Mouse (Mus musculus) MEL-GATA-1-ER (cell line): Measurements from ENCODE around the gene Tmco4.

Experiments
- DNase-seq: peaks from one replicate; pipeline ENCODE4 v3.0.0-alpha.2; 2012; ENCODE audit warnings: low read depth; ENCODE audit errors: extremely low read depth

Tmco4 gene

DNA sequence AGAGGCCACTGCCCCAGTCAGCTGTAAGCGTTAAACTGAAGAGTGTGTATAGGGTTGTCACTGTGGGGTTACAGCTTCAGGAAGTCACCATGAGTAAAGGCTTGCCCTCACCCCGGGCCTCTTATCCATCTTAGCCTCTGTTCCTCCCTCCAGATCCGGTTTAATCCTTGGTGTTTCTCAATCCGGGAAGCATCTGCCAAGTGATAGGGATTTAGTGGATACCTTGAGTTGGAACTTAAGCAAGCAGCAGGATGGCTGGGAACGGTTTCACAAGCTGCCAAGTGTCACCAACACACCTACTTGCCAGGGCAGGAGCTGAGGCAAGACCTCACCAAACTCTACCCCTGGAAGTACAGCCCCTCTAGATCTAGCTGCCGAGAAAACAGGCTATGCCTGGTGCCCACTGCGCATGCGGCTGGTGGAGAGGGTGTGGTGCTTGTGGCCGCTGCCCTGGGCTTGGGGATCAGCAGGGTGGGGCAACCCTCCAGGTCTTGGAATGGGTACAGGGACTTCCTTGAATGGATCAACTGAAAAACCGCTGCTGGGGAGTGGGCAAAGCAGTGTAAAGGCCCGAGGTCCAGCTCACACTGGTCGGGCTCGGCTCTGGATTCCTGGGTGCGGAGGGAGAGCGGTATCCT lies 117.7 kb downstream of the Tmco4 start:
- DNase-seq, result no peak

DNA sequence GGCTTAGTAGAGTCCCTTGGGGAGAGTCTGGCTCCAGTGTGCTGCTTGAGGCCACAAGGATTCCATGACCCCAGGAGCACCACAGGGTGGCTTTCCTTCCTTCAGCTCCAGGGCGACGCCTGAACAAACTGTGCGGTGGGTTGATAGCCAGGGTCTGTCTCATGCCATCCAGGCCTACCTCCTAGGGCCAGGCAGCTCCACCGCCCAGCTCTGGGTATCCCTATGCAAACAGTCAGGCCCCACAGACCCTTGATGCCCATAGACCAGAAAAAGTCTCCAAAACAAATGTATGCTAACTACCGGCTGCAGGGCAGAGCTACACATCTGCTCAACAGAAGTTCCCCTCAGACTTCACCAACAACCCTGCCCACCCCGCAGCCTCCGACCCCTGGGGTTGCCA lies 118.4 kb downstream of the Tmco4 start:
- DNase-seq, result no peak

DNA sequence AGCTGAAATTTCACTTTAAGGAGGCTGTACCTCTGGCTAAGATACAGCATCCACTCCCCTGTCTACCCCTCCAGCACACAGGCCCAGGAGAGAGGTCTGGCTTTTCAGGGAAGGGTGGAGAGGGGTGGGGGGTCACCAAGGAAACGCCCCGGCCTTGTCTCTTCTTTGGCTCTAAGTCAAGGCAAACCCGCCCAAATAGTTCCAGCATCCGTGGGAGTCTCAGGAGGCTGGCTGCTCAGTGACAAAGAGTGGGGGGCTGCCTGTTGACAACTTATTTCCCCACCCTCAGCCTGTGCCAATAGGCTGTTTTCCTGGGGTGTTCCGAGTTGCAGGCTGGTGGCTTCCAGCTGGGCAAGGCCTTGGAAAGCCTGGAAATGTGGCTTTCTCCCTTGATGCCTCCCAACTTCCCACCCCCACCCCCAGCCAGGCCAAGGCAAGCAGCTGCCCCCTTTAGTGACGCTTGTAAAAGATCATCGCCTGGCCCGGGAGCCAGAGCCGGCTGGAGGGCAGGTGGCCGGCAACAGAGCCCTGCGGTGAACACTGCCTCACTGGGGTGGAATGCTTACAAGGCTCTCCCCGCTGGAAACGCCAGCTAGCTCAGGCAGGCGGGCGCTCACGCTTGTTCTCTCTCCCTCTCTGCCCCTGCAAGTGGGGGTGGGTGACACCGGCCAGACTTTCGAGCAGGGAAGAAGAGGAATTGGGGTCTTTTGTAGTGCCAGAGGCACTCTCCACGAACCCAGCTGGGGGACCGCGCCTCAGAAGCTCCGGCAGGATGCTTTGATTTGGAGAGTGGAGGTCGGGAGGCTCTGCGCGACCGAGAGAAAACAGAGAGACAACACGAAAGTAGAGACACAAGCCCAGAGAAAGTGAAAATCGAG lies 119.0 kb downstream of the Tmco4 start:
- no peak for DNase-seq

DNA sequence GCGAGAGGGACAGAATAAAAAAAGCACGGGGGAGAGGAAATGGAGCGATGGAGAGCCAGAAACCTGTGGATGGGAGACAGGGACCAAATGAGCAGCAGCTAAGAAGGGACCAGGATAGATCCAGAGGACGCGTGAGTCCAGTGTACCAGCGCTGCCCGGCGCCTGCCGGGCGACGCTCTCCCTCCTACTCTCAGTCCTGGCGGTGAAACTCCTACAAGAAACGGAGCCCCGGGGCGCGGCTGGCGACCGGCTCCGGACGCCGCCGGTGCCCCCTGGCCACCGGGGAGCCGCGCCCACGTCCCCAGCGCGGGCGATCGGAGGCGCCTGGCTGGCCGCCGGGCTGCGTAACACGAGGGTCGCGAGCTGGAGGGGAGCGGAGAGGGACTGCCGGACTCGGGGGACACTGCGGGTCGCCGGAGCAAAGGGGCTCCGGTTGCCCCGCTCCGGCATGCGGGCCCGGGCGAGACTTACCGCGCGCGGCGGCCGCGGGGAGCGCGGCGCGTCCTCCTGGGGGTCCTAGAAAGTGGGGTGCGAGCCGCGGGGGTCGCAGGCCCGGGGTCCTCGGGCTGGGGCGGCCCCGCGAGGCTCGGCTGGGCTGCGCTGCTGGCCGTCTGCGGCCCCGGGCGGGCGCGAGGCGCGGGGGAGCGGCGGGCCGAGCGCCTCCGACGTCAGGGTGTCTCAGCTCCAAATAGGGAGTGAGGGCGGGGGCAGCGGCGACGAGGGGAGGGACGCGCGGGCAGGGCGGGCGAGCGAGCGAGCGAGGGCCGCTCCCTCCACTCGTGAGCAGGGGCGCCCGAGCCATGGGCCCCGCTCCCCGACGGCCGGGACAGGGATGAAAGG lies 119.9 kb downstream of the Tmco4 start, which contains the start of gene Nbl1:
TSS of gene Nbl1 (minus strand) at position 638 of the 840 bp plus-strand sequence.
- no peak for DNase-seq

DNA sequence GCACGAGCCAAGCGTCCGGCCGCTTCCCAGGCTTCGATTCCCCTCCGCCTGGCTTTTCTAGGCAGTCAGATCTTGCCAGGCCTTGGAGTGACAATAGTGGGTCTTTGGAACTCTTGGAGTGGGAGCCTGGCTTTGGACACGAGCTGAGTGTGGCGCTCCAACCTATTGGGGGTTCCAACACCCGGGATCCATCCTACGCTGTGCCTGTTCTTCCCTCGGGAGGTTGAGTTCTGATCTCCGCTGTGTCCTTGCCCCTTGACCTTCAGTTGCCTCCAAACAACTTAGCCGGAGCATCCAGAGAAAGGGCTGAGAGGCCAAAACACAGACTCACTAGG lies 120.5 kb downstream of the Tmco4 start:
- no peak for DNase-seq

DNA sequence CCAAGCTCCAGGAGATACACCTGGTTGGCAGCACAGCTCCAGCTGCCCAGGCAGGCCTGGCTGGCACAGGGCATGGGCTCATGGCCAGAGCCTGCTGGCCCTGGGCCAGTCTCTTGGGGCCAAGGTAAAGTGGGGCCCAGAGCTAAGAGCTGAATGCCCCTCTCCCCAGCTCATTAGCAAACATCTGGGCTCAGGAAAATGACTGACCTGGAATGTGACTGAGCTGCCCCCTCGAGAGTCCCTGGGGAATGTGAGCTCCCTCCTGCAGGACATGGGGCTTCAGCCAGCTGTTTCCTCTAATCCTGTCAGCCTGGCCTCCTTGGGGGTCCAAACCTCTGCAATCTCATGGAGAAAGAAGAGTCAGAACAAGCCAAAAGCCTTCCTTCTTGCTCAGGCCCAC lies 122.7 kb downstream of the Tmco4 start:
- DNase-seq, result no peak

DNA sequence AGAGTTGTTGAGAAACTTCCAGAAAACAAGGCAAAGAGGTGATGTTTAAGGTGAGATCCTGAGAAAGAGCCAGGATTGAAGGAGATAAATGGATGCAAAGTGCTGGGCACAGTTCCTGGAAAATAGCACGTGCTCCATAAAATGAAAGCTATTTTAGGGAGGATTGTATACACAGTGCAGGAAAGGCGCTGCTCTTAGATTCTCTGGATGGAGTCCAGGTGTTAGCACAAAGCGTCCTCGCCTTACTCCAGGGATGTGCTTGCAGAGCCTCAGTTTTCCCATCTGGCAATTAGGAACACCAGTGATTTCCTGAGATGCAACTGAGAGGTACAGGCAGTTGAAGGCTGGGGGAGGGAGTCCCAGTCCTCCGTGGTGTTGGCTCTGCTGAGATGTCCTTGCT lies 123.5 kb downstream of the Tmco4 start:
- DNase-seq, result no peak

DNA sequence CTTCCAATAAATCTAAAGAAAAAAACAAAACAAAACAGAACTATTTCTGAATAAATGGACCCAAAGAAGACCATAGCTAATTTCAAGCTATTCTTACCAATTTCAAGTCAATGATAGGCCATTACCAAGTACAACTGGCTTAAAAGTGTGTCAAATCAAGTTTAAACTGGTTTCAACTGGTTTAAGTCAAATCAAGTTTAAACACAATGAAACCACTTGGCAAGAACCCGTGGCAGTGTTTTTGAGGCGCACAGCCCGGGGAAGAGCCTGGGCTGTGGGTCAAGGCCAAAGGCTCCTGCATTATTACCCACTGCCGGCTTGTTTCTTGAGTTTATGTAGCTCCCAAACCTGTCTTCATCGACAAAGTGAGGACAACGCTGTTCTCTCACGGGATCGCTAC lies 127.6 kb downstream of the Tmco4 start:
- no peak for DNase-seq

DNA sequence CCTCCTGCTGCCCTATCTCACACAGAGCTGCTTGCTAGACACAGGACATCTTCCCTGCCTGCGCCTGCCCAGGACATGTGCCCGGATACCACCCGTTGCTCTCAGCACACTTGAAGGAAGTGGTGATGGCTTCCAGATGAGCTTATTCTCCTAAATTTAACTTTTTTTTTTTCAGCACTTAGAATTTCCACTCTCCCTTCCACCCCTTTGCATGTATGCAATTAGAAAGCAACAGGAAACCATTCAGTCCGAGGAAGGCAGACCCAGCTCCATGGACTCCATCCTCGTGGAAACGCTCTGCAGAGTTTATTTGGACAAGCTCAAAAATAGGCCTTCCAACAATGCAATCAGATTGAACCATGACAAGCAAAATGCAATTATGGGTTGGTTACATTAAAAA lies 128.9 kb downstream of the Tmco4 start:
- no peak for DNase-seq

DNA sequence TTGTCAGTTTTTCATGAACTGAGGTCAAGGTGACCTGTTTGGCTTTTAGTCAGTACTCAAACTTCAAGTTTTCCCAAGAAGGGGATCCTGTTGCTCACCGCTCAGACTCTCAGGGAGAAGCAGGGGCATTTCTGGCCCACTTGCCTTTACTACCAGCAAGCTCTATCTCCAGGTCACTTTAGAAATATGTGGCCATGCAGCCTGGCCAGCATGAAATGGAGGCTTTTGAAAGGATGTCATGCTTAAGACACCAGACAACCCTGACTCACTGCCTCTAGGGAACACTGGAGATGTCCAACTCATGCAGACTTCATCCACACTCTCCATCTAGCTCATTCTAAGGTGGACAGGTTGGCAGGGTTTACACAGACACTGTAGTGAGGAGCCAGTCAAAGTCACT lies 132.8 kb downstream of the Tmco4 start:
- DNase-seq, result no peak
